Comparison of ENCODE assay signal across 11 mouse cellular contexts in the genomic region with DNA sequence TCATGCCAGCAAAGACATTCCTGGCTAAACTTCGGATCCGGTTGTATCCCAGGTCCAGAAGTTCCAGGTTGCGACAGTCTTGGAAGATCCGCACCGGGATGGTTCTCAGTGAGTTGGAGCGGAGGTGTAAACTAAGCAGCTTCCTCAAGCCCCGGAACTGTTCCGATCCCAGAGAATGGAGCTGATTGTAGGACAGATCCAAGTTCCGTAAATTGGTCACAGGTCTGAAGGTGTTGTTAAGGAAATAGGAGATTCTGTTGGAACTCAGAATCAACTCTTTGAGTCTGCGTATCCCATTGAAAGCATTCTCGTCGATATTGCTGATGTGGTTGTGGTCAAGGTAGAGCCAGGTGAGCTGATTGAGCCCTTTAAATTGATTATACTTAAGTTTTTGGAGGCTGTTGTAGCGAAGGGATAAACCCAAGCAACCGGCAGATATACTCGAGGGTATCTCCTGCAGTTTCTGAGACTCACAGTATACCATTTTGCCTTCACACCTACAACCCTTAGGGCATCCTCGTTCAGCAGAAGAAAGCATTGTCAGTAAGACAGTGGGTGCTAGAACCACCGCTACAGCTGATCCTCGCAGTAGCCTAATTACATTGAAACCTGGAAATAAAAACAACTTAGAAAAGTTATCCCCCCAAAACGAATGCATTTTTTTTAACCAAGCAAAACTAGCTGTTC. TPM values are rescaled to one million over a fixed set of nuclear protein-coding genes. Genes with fewer than 3 reads are reported as not detected.
A peak's percentile ranks its signal among the peaks of the same experiment; 100 is the strongest.
DNase-seq lines count a peak whose midpoint lies in the region; ATAC-seq and TF ChIP-seq lines count a peak whose summit lies in the region.
"Had no signal": no experiment of that assay in that cellular context is flagged by ENCODE, and none has a peak within 500 bp of the region (broad histone marks: within the 10 kb centered on the region; RNA-seq: fewer than 3 reads in every experiment).

No protein-coding gene starts in this region.

- 0 out of 2 replicates have a peak overlapping the region, but pooled peaks have one; percentile 65 for H3K9ac ChIP-seq in hindbrain, embryonic 12.5 days
- peak overlapping the region; percentile 68; the same call in 1 of the 2 replicates for H3K9ac ChIP-seq in midbrain, embryonic 14.5 days (replicated peaks; ENCODE audit: low read length)
- H3K9ac ChIP-seq: liver, embryonic 13.5 days had no signal

- H3K4me2 ChIP-seq in hindbrain, embryonic 12.5 days (replicated peaks), result peak overlapping the region; percentile 71
- peak overlapping the region; percentile 86 for H3K4me2 ChIP-seq in midbrain, embryonic 14.5 days (ENCODE audit: low read length)

- H3K27me3 ChIP-seq in hindbrain, embryonic 12.5 days, result peaks cover 12% of the 10 kb centered on the region
- peaks cover 7% of the 10 kb centered on the region; the same call in 1 of the 2 replicates for H3K27me3 ChIP-seq in midbrain, embryonic 14.5 days (ENCODE audit: control insufficient read depth, insufficient read depth, low read length)
- no peaks in the 10 kb centered on the region; the same call in 1 of the 2 replicates for H3K27me3 ChIP-seq in kidney, adult 2 months (replicated peaks; ENCODE audit: control insufficient read depth, insufficient read depth, low read length)

- H3K27ac ChIP-seq in hindbrain, embryonic 12.5 days, result no peak overlapping the region
- no peak overlapping the region for H3K27ac ChIP-seq in midbrain, embryonic 14.5 days (replicated peaks; ENCODE audit: low read depth, low read length)
- H3K27ac ChIP-seq in kidney, adult 2 months (ENCODE audit: insufficient read depth, low read depth, low read length), result no peak overlapping the region
- H3K27ac ChIP-seq: liver, embryonic 13.5 days had no signal

- TF ChIP-seq POLR2A in kidney, adult 2 months (IDR thresholded peaks at IDR 0.05; ENCODE audit: low read depth, low read length), result no peak

- no peak for ATAC-seq in hindbrain, embryonic 12.5 days (ENCODE audit: low FRiP score)
- ATAC-seq in midbrain, embryonic 14.5 days (ENCODE audit: low FRiP score, low TSS enrichment), result no peak
- ATAC-seq: inflammation-experienced regulatory T-cells, adult 6 months had no signal

- DNase-seq in cerebellum, adult 8-10 months, result peak; percentile 30
- DNase-seq in cerebellum, postnatal 4 days (ENCODE audit: low spot score in 2 of 2), result no peak
- DNase-seq in cerebellum, postnatal 10 days, result peak; percentile 10 to 40
- peak; percentile 31 for DNase-seq in midbrain, embryonic 14.5 days
- no peak for DNase-seq in MN1 (ENCODE audit: low spot score)
- DNase-seq in B cell, adult 2 months, result no peak
- no peak for DNase-seq in kidney, adult 2 months
- DNase-seq: gastrocnemius, postnatal 36 days; liver, embryonic 13.5 days had no signal

- H3K4me1 ChIP-seq in hindbrain, embryonic 12.5 days, result peaks cover 22% of the 10 kb centered on the region
- H3K4me1 ChIP-seq in midbrain, embryonic 14.5 days (ENCODE audit: control insufficient read depth, insufficient read depth, low read length), result peaks cover 5% of the 10 kb centered on the region; the same call in 1 of the 2 replicates
- no peaks in the 10 kb centered on the region; the same call in 1 of the 2 replicates for H3K4me1 ChIP-seq in kidney, adult 2 months (ENCODE audit: control insufficient read depth, insufficient read depth, low read length)
- H3K4me1 ChIP-seq: liver, embryonic 13.5 days had no signal

- H3K36me3 ChIP-seq in hindbrain, embryonic 12.5 days, result no peaks in the 10 kb centered on the region
- H3K36me3 ChIP-seq in midbrain, embryonic 14.5 days (ENCODE audit: control insufficient read depth, insufficient read depth, low read length), result no peaks in the 10 kb centered on the region
- no peaks in the 10 kb centered on the region for H3K36me3 ChIP-seq in kidney, adult 2 months (ENCODE audit: control insufficient read depth, insufficient read depth, low read length)
- H3K36me3 ChIP-seq: liver, embryonic 13.5 days had no signal

- TF ChIP-seq CTCF in kidney, adult 2 months (conservative IDR thresholded peaks at IDR 0.05; ENCODE audit: insufficient read depth, insufficient read length, low read depth, low read length), result no peak

- 20% methylated on average over 19 of the region's 19 CpGs for WGBS in hindbrain, embryonic 12.5 days
- 19% methylated on average over 19 of the region's 19 CpGs for WGBS in midbrain, embryonic 14.5 days
- WGBS in kidney, adult 2 months, result 24% methylated on average over 19 of the region's 19 CpGs

- peak overlapping the region; percentile 41 for H3K4me3 ChIP-seq in hindbrain, embryonic 12.5 days
- peak overlapping the region; percentile 53 for H3K4me3 ChIP-seq in midbrain, embryonic 14.5 days (replicated peaks; ENCODE audit: low read depth, low read length)
- no peak overlapping the region for H3K4me3 ChIP-seq in kidney, adult 2 months (ENCODE audit: insufficient read depth, low read depth, low read length)
- H3K4me3 ChIP-seq: liver, embryonic 13.5 days had no signal

- H3K9me3 ChIP-seq in hindbrain, embryonic 12.5 days (replicated peaks), result no peaks in the 10 kb centered on the region
- no peaks in the 10 kb centered on the region for H3K9me3 ChIP-seq in midbrain, embryonic 14.5 days (ENCODE audit: control insufficient read depth, low read length)
- H3K9me3 ChIP-seq: liver, embryonic 13.5 days had no signal

RNA-seq across cellular contexts. Expression of a gene that starts 1.2 kb away (rescaled TPM):
- polyA plus RNA-seq in hindbrain, embryonic 12.5 days (2016; fragmentation: Nextera tagmentation; extraction: Ambion mirVana), result 11.6 and 12.6 TPM in 2 replicates
- 27.2 and 27.7 TPM in 2 replicates for polyA plus RNA-seq in midbrain, embryonic 14.5 days (2014; fragmentation: Nextera tagmentation; extraction: Ambion mirVana)
- polyA plus RNA-seq in kidney, adult 2 months (2012; rRNA removed), result not detected in 2 replicates

Comparison
In these comparisons a context has a peak if more than half of its experiments do, and no peak if none do; other contexts are left out.
1. DNase-seq: peak in cerebellum, adult 8-10 months (single experiment), cerebellum, postnatal 10 days (2 of 2) and midbrain, embryonic 14.5 days (single experiment); none in cerebellum, postnatal 4 days (0 of 2), MN1 (single experiment), B cell, adult 2 months (0 of 2) and kidney, adult 2 months (single experiment).
2. RNA of a gene that starts 1.2 kb away (polyA plus RNA-seq): 27.2 to 27.7 TPM in midbrain, embryonic 14.5 days and 11.6 to 12.6 TPM in hindbrain, embryonic 12.5 days; not detected in kidney, adult 2 months; every median in the first group is over 10 times any median in the second.